Mouse (Mus musculus) limb, embryonic 11.5 days (tissue): ENCODE results near the gene Adcy1. TPM values are rescaled to one million over a fixed set of nuclear protein-coding genes. Genes with fewer than 3 reads are reported as not detected.

Experiments used
- ATAC-seq: fragments of 200-750 bp; cut with Nextera tagmentation; 2 replicates; pipeline ENCODE4 v1.8.0; 2017; ENCODE audit warnings: low read depth; ENCODE audit not compliant: insufficient number of reproducible peaks, low FRiP score, low TSS enrichment
- DNase-seq: peaks from one replicate; pipeline ENCODE4 v3.0.0-alpha.2; 2015; ENCODE audit warnings: low spot score
- H3K27ac ChIP-seq: fragments of 300-500 bp; sonication (generic); replicated peaks from 2 replicates; pipeline ENCODE4 v1.5.1; 2014; ENCODE audit warnings: low read depth, mild to moderate bottlenecking, low read length
- H3K27me3 ChIP-seq: fragments of 300-500 bp; sonication (generic); 2 replicates; pipeline ENCODE4 v1.6.1; 2014; ENCODE audit warnings: mild to moderate bottlenecking, low read length, mixed read lengths; ENCODE audit not compliant: control insufficient read depth, insufficient read depth
- H3K36me3 ChIP-seq: fragments of 300-500 bp; sonication (generic); 2 replicates; pipeline ENCODE4 v1.6.1; 2014; ENCODE audit warnings: mild to moderate bottlenecking, low read length, moderate library complexity, mixed read lengths; ENCODE audit not compliant: control insufficient read depth, insufficient read depth
- H3K4me1 ChIP-seq: fragments of 300-500 bp; sonication (generic); 2 replicates; pipeline ENCODE4 v1.6.1; 2014; ENCODE audit warnings: low read length, mixed read lengths; ENCODE audit not compliant: control insufficient read depth, insufficient read depth
- H3K4me2 ChIP-seq: fragments of 300-500 bp; sonication (generic); 2 replicates; pipeline ENCODE4 v1.6.1; 2014; ENCODE audit warnings: low read depth, mild to moderate bottlenecking, moderate library complexity; ENCODE audit not compliant: severe bottlenecking
- H3K4me3 ChIP-seq: fragments of 300-500 bp; sonication (generic); 2 replicates; pipeline ENCODE4 v1.5.1; 2014; ENCODE audit warnings: low read depth, low read length
- H3K9ac ChIP-seq: fragments of 300-500 bp; sonication (generic); 2 replicates; pipeline ENCODE4 v1.6.1; 2014; ENCODE audit warnings: mild to moderate bottlenecking, low read length
- H3K9me3 ChIP-seq: fragments of 300-500 bp; sonication (generic); 2 replicates; pipeline ENCODE4 v1.6.1; 2016; ENCODE audit warnings: low read length; ENCODE audit not compliant: control insufficient read depth
- WGBS: fragments of 180-500 bp; shearing (Covaris S2); extraction: QIAGEN DNeasy Blood & Tissue Kit; methylation state at CpG from one replicate; pipeline ENCODE4 v1.1.7; 2014; 5-methylcytosine and 5-hydroxymethylcytosine counted together
- polyA plus RNA-seq: library from polyadenylated mRNA; unstranded; fragments of >200 nt; fragmentation: Nextera tagmentation; extraction: Ambion mirVana; gene quantifications from 2 replicates; pipeline ENCODE4 v1.2.1, GENCODE M21; 2014

Adcy1 gene
- polyA plus RNA-seq, 1 experiment from 2014 or later = 0.92 TPM

- Histone ChIP-seq H3K36me3 (no peaks in the 10 kb centered on the region), H3K27ac (no peak overlapping the region), H3K4me3 (no peak overlapping the region), H3K4me1 (peaks cover 4% of the 10 kb centered on the region), H3K9ac (no peak overlapping the region), H3K27me3 (no peaks in the 10 kb centered on the region), H3K9me3 (no peaks in the 10 kb centered on the region), H3K4me2 (no peak overlapping the region)
- ATAC-seq = no peak
- DNase-seq = no peak
- WGBS = 95% methylated on average over 8 of the region's 8 CpGs
Measured at GRCm38 (mm10) chr11:7147536-7147935, 84.2 kb downstream of the Adcy1 start.

- ATAC-seq (no peak), DNase-seq (no peak)
- H3K9ac ChIP-seq = no peak overlapping the region
- no peak overlapping the region for H3K4me3 ChIP-seq
- H3K27me3 ChIP-seq = no peaks in the 10 kb centered on the region
- H3K27ac ChIP-seq = no peak overlapping the region
- no peaks in the 10 kb centered on the region for H3K36me3 ChIP-seq
- H3K9me3 ChIP-seq = no peaks in the 10 kb centered on the region
- 93% methylated on average over 7 of the region's 7 CpGs for WGBS
- no peak overlapping the region for H3K4me2 ChIP-seq
- no peaks in the 10 kb centered on the region; the same call in 1 of the 2 replicates for H3K4me1 ChIP-seq
Measured at GRCm38 (mm10) chr11:7147945-7148344, 84.7 kb downstream of the Adcy1 start.

GRCm38 (mm10) chr11:7149471-7149870 lies 86.2 kb downstream of the Adcy1 start:
- WGBS = 75% methylated on average over 7 of the region's 7 CpGs
- Histone ChIP-seq H3K9me3 (no peaks in the 10 kb centered on the region), H3K9ac (no peak overlapping the region), H3K4me3 (no peak overlapping the region), H3K4me1 (no peaks in the 10 kb centered on the region), H3K27me3 (no peaks in the 10 kb centered on the region), H3K4me2 (no peak overlapping the region; the same call in 1 of the 2 replicates), H3K36me3 (no peaks in the 10 kb centered on the region), H3K27ac (no peak overlapping the region)
- no peak for DNase-seq
- ATAC-seq = no peak

- 93% methylated on average over 8 of the region's 8 CpGs for WGBS
- H3K36me3 ChIP-seq = no peaks in the 10 kb centered on the region
- ATAC-seq = no peak
- no peak overlapping the region for H3K9ac ChIP-seq
- H3K27ac ChIP-seq = no peak overlapping the region
- no peaks in the 10 kb centered on the region for H3K4me1 ChIP-seq
- H3K9me3 ChIP-seq = no peaks in the 10 kb centered on the region
- no peak overlapping the region for H3K4me2 ChIP-seq
- no peak for DNase-seq
- no peaks in the 10 kb centered on the region for H3K27me3 ChIP-seq
- H3K4me3 ChIP-seq = no peak overlapping the region
Measured at GRCm38 (mm10) chr11:7150511-7150910, 87.2 kb downstream of the Adcy1 start.

- Histone ChIP-seq H3K9me3 (no peaks in the 10 kb centered on the region), H3K27ac (no peak overlapping the region), H3K4me1 (no peaks in the 10 kb centered on the region), H3K27me3 (no peaks in the 10 kb centered on the region), H3K36me3 (no peaks in the 10 kb centered on the region), H3K4me2 (no peak overlapping the region), H3K4me3 (no peak overlapping the region), H3K9ac (no peak overlapping the region)
- WGBS = 95% methylated on average over 12 of the region's 12 CpGs
- ATAC-seq (no peak), DNase-seq (no peak)
Measured at GRCm38 (mm10) chr11:7152371-7152770, 89.1 kb downstream of the Adcy1 start.

- ATAC-seq (no peak), DNase-seq (no peak)
- H3K9me3 ChIP-seq = no peaks in the 10 kb centered on the region
- no peak overlapping the region for H3K4me3 ChIP-seq
- no peaks in the 10 kb centered on the region for H3K27me3 ChIP-seq
- WGBS = 89% methylated on average over 8 of the region's 8 CpGs
- H3K36me3 ChIP-seq = no peaks in the 10 kb centered on the region
- no peak overlapping the region for H3K27ac ChIP-seq
- no peak overlapping the region for H3K4me2 ChIP-seq
- H3K9ac ChIP-seq = no peak overlapping the region
- H3K4me1 ChIP-seq = no peaks in the 10 kb centered on the region
Measured at GRCm38 (mm10) chr11:7153081-7153480, 89.8 kb downstream of the Adcy1 start.

GRCm38 (mm10) chr11:7156427-7156826 lies 93.1 kb downstream of the Adcy1 start:
- no peak overlapping the region for H3K27ac ChIP-seq
- H3K4me1 ChIP-seq = no peaks in the 10 kb centered on the region
- ATAC-seq (no peak), DNase-seq (no peak)
- no peaks in the 10 kb centered on the region for H3K9me3 ChIP-seq
- H3K27me3 ChIP-seq = no peaks in the 10 kb centered on the region
- WGBS = 64% methylated on average over 4 of the region's 4 CpGs
- H3K4me2 ChIP-seq = no peak overlapping the region
- no peak overlapping the region for H3K9ac ChIP-seq
- H3K36me3 ChIP-seq = no peaks in the 10 kb centered on the region
- no peak overlapping the region for H3K4me3 ChIP-seq

- H3K4me1 ChIP-seq = no peaks in the 10 kb centered on the region
- no peaks in the 10 kb centered on the region for H3K9me3 ChIP-seq
- no peak overlapping the region for H3K4me2 ChIP-seq
- no peak overlapping the region for H3K9ac ChIP-seq
- WGBS = 90% methylated on average over 6 of the region's 6 CpGs
- H3K36me3 ChIP-seq = no peaks in the 10 kb centered on the region
- no peak overlapping the region for H3K27ac ChIP-seq
- no peak overlapping the region for H3K4me3 ChIP-seq
- ATAC-seq = no peak
- no peak for DNase-seq
- H3K27me3 ChIP-seq = no peaks in the 10 kb centered on the region
Measured at GRCm38 (mm10) chr11:7158196-7158595, 94.9 kb downstream of the Adcy1 start.

GRCm38 (mm10) chr11:7160146-7160545 lies 96.9 kb downstream of the Adcy1 start:
- no peaks in the 10 kb centered on the region for H3K9me3 ChIP-seq
- H3K27ac ChIP-seq = no peak overlapping the region
- no peak overlapping the region for H3K4me2 ChIP-seq
- H3K36me3 ChIP-seq = no peaks in the 10 kb centered on the region
- ATAC-seq (no peak), DNase-seq (no peak)
- H3K4me1 ChIP-seq = no peaks in the 10 kb centered on the region
- H3K27me3 ChIP-seq = no peaks in the 10 kb centered on the region
- 85% methylated on average over 6 of the region's 6 CpGs for WGBS
- H3K4me3 ChIP-seq = no peak overlapping the region
- H3K9ac ChIP-seq = no peak overlapping the region
